Mouse (Mus musculus) intestine, embryonic 14.5 days (tissue): ENCODE data around the gene Rsph14. TPM values are rescaled to one million over a fixed set of nuclear protein-coding genes. Genes with fewer than 3 reads are reported as not detected.

Source experiments
- ATAC-seq: fragments of 200-750 bp; cut with Nextera tagmentation; replicated peaks from 2 replicates; pipeline ENCODE4 v1.8.0; 2017; ENCODE audit warnings: low read depth, moderate number of reproducible peaks, moderate TSS enrichment, moderate library complexity; ENCODE audit not compliant: low FRiP score, low TSS enrichment
- DNase-seq: peaks from one replicate; pipeline ENCODE4 v3.0.0-alpha.2; 2018; ENCODE audit warnings: low spot score
- H3K27ac ChIP-seq: fragments of 300-500 bp; sonication (generic); 2 replicates; pipeline ENCODE4 v1.5.1; 2014; ENCODE audit warnings: low read depth, mild to moderate bottlenecking, control low read depth
- H3K27me3 ChIP-seq: fragments of 300-500 bp; sonication (generic); replicated peaks from 2 replicates; pipeline ENCODE4 v1.6.1; 2014; ENCODE audit warnings: low read length, control low read depth; ENCODE audit not compliant: control insufficient read depth, insufficient read depth
- H3K36me3 ChIP-seq: fragments of 300-500 bp; sonication (generic); 2 replicates; pipeline ENCODE4 v1.6.1; 2014; ENCODE audit warnings: low read length, control low read depth; ENCODE audit not compliant: control insufficient read depth, insufficient read depth
- H3K4me1 ChIP-seq: fragments of 300-500 bp; sonication (generic); replicated peaks from 2 replicates; pipeline ENCODE4 v1.6.1; 2014; ENCODE audit warnings: low read length, control low read depth, mixed read lengths; ENCODE audit not compliant: control insufficient read depth, insufficient read depth
- H3K4me2 ChIP-seq: fragments of 300-500 bp; sonication (generic); 2 replicates; pipeline ENCODE4 v1.6.1; 2014; ENCODE audit warnings: low read length
- H3K4me3 ChIP-seq: fragments of 300-500 bp; sonication (generic); 2 replicates; pipeline ENCODE4 v1.5.1; 2014; ENCODE audit warnings: low read depth, low read length, control low read depth, mixed read lengths
- H3K9ac ChIP-seq: fragments of 300-500 bp; sonication (generic); 2 replicates; pipeline ENCODE4 v1.6.1; 2014; ENCODE audit warnings: mild to moderate bottlenecking, low read length
- H3K9me3 ChIP-seq: fragments of 300-500 bp; sonication (generic); 2 replicates; pipeline ENCODE4 v1.6.1; 2016; ENCODE audit warnings: low read length, control low read depth; ENCODE audit not compliant: control insufficient read depth
- WGBS: fragments of 180-500 bp; shearing (Covaris S2); extraction: QIAGEN DNeasy Blood & Tissue Kit; methylation state at CpG from one replicate; pipeline ENCODE4 v1.1.7; 2014; 5-methylcytosine and 5-hydroxymethylcytosine counted together
- polyA plus RNA-seq: library from polyadenylated mRNA; unstranded; fragments of >200 nt; fragmentation: Nextera tagmentation; extraction: Ambion mirVana; gene quantifications from 2 replicates; pipeline ENCODE4 v1.2.1, GENCODE M21; 2014

The Rsph14 gene
- polyA plus RNA-seq, 1 experiment from 2014 or later = not detected

DNA sequence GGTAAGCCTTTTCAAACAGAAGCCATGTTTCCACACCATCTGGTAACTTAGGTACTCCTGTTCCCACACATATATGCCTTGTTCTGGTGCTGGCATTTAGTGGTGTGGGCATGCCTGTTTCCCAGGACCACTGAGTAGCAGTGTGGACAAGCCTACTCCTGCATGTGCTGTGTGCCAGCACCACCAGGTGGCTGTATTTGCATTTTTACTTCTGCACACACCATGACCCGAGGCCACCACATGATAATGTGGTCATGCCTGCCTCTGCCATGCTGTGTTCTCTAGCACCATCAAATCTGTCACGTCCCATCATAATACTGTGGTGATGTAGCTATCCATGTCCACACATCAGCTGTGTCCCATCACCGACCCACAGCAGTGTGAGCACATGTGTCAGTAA is 93.1 kb downstream of the Rsph14 start:
- no peak for ATAC-seq
- H3K27me3 ChIP-seq = no peaks in the 10 kb centered on the region
- no peaks in the 10 kb centered on the region for H3K4me1 ChIP-seq
- H3K36me3 ChIP-seq = no peaks in the 10 kb centered on the region
- H3K27ac ChIP-seq = no peak overlapping the region
- no peak overlapping the region for H3K4me2 ChIP-seq
- DNase-seq = no peak
- WGBS = 70% methylated on average over 3 of the region's 3 CpGs
- H3K4me3 ChIP-seq = no peak overlapping the region
- H3K9ac ChIP-seq = no peak overlapping the region
- no peaks in the 10 kb centered on the region for H3K9me3 ChIP-seq

DNA sequence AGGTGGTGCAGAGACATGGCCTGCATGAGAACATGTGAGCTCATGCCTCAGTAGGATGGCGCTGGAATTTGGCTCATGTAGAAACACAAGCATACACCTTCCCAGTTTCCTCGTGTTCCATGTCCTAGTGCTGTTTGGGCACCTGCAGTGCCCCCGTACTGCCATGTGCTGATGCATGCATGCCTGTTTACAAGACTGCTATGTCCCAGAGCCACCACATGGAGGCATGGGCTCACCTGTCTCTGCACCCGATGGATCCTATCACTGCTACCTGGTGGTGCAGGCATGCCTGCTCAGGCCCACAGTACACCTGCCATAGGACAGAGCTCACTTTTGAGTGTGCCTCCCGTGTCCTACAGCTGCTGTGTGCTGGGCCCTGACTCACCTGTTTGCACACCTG is 94.0 kb downstream of the Rsph14 start:
- ATAC-seq = no peak
- Histone ChIP-seq H3K4me3 (no peak overlapping the region), H3K9me3 (no peaks in the 10 kb centered on the region), H3K27ac (no peak overlapping the region), H3K27me3 (no peaks in the 10 kb centered on the region), H3K36me3 (no peaks in the 10 kb centered on the region), H3K9ac (no peak overlapping the region), H3K4me1 (no peaks in the 10 kb centered on the region), H3K4me2 (no peak overlapping the region)
- no peak for DNase-seq
- 54% methylated on average over 5 of the region's 5 CpGs for WGBS

DNA sequence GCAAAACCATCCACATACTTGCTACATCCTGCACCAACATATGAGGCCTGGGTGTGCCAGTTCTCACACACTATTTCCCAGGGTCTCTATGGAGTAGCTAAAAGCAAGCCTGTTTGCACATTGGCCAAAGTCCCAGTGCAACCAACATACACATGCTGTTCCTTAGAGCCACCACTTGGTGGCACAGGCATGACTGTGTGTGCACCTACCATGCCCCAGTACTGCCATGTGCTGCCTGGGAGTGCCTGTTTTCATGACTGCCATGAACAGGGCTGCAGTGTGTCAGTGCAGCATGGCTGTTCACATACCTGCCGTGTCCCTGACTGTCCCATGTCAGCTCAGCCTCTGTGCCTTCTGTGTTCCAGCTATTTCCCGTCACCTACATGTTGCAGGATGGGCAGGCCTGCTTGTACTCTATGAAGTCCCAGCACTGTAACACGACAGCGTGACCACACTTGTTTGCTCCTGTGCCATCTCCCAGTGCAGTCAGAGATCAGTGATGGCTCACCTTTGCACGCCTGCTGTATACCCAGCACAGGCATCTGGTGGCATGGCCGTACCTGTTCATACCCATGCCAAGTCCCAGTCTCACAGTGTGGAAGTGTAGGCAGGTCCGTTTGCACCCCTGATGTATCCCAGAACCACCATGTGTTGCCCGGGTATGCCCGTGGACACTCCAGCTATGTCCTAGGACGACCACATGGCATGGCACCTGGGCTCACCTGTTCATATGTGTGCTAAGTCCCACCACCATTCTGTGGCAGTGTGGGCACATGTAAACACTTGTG is 95.2 kb downstream of the Rsph14 start:
- ATAC-seq (0 out of 2 replicates have a peak, but pooled peaks have one; percentile 47), DNase-seq (peak; percentile 53)
- Histone ChIP-seq H3K9ac (no peak overlapping the region), H3K36me3 (no peaks in the 10 kb centered on the region), H3K9me3 (no peaks in the 10 kb centered on the region), H3K4me1 (no peaks in the 10 kb centered on the region), H3K27ac (no peak overlapping the region), H3K4me3 (no peak overlapping the region), H3K4me2 (no peak overlapping the region), H3K27me3 (no peaks in the 10 kb centered on the region)
- WGBS = 79% methylated on average over 10 of the region's 10 CpGs

DNA sequence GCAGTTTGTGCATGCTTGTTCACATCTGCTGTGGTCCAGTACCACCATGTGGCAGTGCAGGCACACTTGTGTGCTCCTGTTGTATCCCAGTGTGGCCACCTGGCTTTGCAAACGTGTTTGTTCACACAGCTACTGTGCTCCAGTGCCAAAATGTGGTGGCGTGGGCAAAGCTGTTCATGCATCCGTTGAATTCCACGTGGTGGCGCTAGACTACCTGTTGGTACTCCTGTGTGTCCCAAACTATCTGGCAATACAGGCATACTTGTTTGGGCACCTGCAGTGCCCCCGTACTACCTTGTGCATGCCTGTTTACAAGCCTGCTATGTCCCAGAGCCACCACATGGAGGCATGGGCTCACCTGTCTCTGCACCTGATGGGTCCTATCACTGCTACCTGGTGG is 97.4 kb downstream of the Rsph14 start:
- ATAC-seq = no peak
- H3K4me2 ChIP-seq = no peak overlapping the region
- H3K27me3 ChIP-seq = no peaks in the 10 kb centered on the region
- no peaks in the 10 kb centered on the region for H3K9me3 ChIP-seq
- no peak overlapping the region for H3K27ac ChIP-seq
- no peak overlapping the region for H3K9ac ChIP-seq
- H3K36me3 ChIP-seq = no peaks in the 10 kb centered on the region
- peak; percentile 64 for DNase-seq
- 26% methylated on average over 6 of the region's 6 CpGs for WGBS
- no peaks in the 10 kb centered on the region for H3K4me1 ChIP-seq
- H3K4me3 ChIP-seq = no peak overlapping the region

DNA sequence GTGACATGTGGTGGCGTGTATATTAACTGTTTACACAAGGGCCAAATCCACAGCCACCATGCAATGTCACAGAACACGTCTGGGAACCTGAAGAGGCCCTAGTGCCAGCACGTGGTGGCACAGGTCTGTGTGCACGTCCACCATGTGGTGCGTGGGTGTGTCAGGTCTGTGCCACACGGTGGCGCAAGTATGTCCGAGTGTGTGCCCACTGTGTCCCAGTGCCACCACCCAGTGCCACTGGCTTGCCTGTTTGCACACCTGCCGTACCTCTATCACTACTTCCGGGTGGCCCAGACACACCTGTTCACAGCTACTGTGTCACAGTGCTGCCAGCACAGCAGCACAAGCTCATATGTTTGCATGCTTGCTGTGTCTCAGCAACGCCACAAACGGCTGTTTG is 97.9 kb downstream of the Rsph14 start:
- Histone ChIP-seq H3K36me3 (no peaks in the 10 kb centered on the region), H3K9ac (no peak overlapping the region), H3K9me3 (no peaks in the 10 kb centered on the region), H3K4me3 (no peak overlapping the region), H3K4me2 (no peak overlapping the region), H3K4me1 (no peaks in the 10 kb centered on the region), H3K27ac (no peak overlapping the region), H3K27me3 (no peaks in the 10 kb centered on the region)
- no peak for ATAC-seq
- 83% methylated on average over 12 of the region's 12 CpGs for WGBS
- DNase-seq = no peak

DNA sequence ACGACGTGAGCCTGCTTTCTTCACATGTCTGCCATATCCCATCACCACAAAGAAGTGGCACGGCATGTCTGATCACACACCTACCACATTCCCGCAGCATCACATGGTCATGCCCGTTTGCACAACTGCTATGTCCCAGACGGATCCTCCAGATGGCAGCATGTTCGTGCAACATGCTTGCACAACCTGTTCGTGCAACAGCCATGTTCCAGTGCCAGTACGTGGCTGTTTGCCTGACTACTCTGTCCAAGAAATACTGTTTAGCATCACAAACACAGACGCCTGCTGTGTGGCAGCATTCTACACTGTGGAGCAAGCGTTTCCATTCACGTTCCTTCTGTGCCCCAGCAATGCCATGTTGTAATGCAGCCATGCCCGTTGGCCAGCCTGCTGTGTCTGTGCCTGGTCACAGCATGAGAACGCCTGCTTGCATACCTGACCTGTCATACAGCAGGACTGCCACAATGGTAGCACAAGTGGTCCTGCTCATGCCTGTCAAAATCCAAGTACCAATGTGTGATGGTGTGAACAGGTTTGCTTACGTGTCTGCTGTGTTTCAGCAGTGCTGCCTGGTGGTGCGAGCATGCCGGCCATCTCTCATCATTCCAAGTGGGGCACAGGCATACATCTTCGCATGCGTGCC is 98.7 kb downstream of the Rsph14 start:
- no peaks in the 10 kb centered on the region for H3K27me3 ChIP-seq
- H3K36me3 ChIP-seq = no peaks in the 10 kb centered on the region
- no peaks in the 10 kb centered on the region for H3K4me1 ChIP-seq
- H3K4me2 ChIP-seq = no peak overlapping the region
- ATAC-seq = no peak
- DNase-seq = no peak
- WGBS = 86% methylated on average over 19 of the region's 19 CpGs
- no peak overlapping the region for H3K27ac ChIP-seq
- H3K9ac ChIP-seq = no peak overlapping the region
- no peaks in the 10 kb centered on the region for H3K9me3 ChIP-seq
- no peak overlapping the region for H3K4me3 ChIP-seq

DNA sequence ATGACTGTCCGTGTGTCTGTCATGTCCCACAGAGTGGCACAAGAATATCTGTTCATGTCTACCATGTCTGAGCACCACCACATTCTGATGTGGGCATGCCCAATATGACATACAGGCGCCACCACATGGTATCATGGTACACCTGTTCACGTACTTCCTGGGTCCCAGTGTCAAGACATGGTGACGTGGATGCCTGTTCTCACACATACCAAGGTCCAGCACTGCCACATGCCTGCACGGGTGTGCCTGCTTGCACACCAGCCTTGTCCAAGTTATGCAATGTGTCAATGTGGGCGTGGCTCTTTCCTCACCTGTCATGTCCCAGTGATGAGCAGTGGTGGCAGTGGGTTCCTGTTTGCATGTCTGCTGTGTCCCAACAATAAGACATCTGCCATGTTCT is 99.9 kb downstream of the Rsph14 start:
- 90% methylated on average over 6 of the region's 6 CpGs for WGBS
- H3K4me3 ChIP-seq = no peak overlapping the region
- H3K36me3 ChIP-seq = no peaks in the 10 kb centered on the region
- H3K27ac ChIP-seq = no peak overlapping the region
- no peak for DNase-seq
- H3K4me1 ChIP-seq = no peaks in the 10 kb centered on the region
- no peaks in the 10 kb centered on the region for H3K27me3 ChIP-seq
- H3K4me2 ChIP-seq = no peak overlapping the region
- no peak overlapping the region for H3K9ac ChIP-seq
- no peak for ATAC-seq
- H3K9me3 ChIP-seq = no peaks in the 10 kb centered on the region

DNA sequence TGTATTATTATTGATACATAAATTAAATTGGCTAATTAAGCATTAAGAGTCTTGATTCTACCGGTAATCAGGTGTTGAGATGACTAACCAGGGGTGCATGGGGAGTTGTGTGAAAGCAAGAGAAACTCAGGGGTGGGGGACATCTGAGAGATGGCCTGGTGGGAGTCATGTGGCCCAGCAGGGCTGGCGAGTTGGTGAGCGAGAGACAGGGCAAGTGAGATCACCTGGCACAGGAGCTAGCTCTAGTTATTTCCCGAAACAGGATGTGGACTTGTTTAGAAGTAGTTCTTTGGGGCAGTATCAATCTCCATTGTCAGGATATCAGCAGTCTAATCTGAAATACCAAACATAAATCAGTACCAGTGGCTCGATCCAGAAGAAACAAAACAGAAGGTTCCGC is 100.8 kb downstream of the Rsph14 start:
- Histone ChIP-seq H3K9ac (no peak overlapping the region), H3K36me3 (no peaks in the 10 kb centered on the region), H3K27ac (no peak overlapping the region), H3K9me3 (no peaks in the 10 kb centered on the region), H3K4me1 (no peaks in the 10 kb centered on the region), H3K27me3 (no peaks in the 10 kb centered on the region), H3K4me2 (no peak overlapping the region), H3K4me3 (no peak overlapping the region)
- ATAC-seq (no peak), DNase-seq (no peak)
- WGBS = 67% methylated on average over 6 of the region's 6 CpGs

DNA sequence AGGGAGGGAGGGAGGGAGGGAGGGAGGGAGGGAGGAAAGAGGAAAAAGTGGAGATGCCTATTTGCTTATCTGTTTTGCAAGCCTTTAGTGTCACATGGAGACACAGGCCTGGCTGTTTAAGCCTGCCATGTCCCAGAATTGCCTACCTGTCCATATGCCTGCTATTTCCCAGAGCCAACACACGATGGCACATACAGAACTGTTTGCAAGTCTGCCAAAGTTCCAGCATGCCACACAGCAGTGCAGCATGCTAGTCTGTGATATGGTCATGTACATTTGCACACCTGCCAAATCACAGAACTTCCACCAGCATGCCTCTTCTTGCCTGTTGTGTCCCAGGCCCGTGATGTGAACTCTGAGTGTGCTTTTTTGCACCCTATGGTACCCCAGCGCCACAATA is 101.8 kb downstream of the Rsph14 start:
- WGBS = 76% methylated on average over 3 of the region's 3 CpGs
- Histone ChIP-seq H3K4me3 (no peak overlapping the region), H3K27me3 (no peaks in the 10 kb centered on the region), H3K9me3 (no peaks in the 10 kb centered on the region), H3K4me2 (no peak overlapping the region), H3K9ac (no peak overlapping the region), H3K4me1 (no peaks in the 10 kb centered on the region), H3K36me3 (no peaks in the 10 kb centered on the region), H3K27ac (no peak overlapping the region)
- DNase-seq (no peak), ATAC-seq (no peak)
